Mouse (Mus musculus): ENCODE measurements around the gene Elp6.

The Elp6 gene

DNA sequence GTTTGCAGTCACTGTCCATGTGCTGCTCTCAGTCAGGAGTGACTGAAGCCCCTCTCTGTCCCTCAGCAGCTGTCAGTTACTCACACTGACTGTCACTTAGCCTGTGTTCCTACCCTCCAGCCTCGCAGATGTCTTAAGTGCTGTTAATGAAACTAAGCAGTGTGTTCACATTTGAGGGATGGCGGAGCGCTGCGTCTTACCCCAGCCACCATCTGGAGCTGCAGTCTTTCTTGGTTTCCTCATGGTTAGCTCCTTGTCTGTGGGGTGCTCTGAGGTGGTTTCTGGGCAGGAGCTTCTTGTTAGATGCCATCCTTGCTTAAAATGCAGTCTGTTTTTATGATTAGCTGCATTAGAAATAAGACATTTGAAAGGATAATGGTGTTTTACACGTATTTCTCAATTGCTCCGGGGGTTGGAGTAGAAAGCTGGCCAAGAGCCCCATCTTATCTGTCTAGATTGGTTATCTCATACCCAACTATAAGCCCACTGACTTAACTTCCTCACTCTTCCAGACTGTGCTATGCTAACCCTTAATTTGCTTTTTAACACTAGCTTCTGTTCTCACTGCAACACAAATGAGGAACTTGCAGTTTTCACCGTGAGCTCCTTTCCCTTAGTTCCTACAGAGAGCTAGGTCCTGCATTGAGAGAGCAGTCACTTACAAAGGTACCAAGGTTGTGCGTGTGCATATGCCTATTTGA, 47.1 kb downstream of the Elp6 start:
- DNase-seq (ENCODE audit: extremely low read depth, insufficient read length, low spot score): no peak

GRCm38 (mm10) chr9:110358341-110358740, 53.4 kb downstream of the Elp6 start:
- DNase-seq (ENCODE audit: extremely low read depth, insufficient read length, low spot score): no peak

DNA sequence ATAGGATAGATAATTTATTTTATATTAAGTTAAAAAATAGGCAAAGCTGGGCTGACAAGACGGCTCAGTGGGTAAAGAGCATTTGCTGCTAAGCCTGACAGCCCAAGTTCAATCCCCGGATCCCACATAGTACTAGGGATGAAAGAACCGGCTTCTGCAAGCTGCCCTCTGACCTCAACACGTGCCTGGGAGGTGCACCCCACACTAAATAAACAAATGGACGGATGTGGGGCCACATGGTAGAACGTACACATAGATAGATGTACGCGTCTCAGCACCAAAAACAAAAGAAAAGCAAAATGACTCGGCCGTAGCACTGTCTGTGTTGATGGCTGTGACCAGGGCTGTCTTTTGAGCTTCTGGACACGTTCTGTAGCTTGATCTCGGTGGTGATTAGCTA, 56.3 kb downstream of the Elp6 start:
- no peak for DNase-seq (ENCODE audit: extremely low read depth, insufficient read length, low spot score)

- no peak for DNase-seq (ENCODE audit: extremely low read depth, insufficient read length, low spot score)
Observed at GRCm38 (mm10) chr9:110362337-110362736, 57.4 kb downstream of the Elp6 start.

- no peak for DNase-seq (ENCODE audit: extremely low read depth, insufficient read length, low spot score)
Observed at GRCm38 (mm10) chr9:110366746-110367145, 61.8 kb downstream of the Elp6 start.

GRCm38 (mm10) chr9:110369860-110370259, 64.9 kb downstream of the Elp6 start:
- no peak for DNase-seq (ENCODE audit: extremely low read depth, insufficient read length, low spot score)
